Mouse (Mus musculus): ENCODE measurements around the gene Enpp7. TPM values are rescaled to one million over a fixed set of nuclear protein-coding genes. Genes with fewer than 3 reads are reported as not detected.

The Enpp7 gene
- total RNA-seq (2014; rRNA removed; ENCODE audit: low replicate concordance) = not detected in 2 replicates
- polyA plus RNA-seq (2015; fragmentation: Nextera tagmentation; extraction: Ambion mirVana) = not detected in 2 replicates

- no peak for DNase-seq (ENCODE audit: low spot score)
- Histone ChIP-seq H3K9ac (replicated peaks; ENCODE audit: low read depth, low read length) (no peak within 1 kb of the TSS), H3K27me3 (ENCODE audit: control insufficient read depth, insufficient read depth, low read length) (no peaks in the 10 kb centered on the region), H3K36me3 (replicated peaks; ENCODE audit: control insufficient read depth, insufficient read depth, low read length) (no peaks in the 10 kb centered on the region), H3K27ac (ENCODE audit: low read depth) (no peak within 1 kb of the TSS), H3K9me3 (replicated peaks; ENCODE audit: control insufficient read depth, low read length) (no peaks in the 10 kb centered on the region), H3K4me3 (ENCODE audit: low read depth, low read length) (no peak within 1 kb of the TSS), H3K4me1 (ENCODE audit: control insufficient read depth, insufficient read depth) (no peaks in the 10 kb centered on the region), H3K4me2 (ENCODE audit: low read depth, low read length) (no peak within 1 kb of the TSS)
- 84% methylated on average over 10 of the region's 10 CpGs for WGBS
- TF ChIP-seq CTCF (IDR thresholded peaks at IDR 0.05; ENCODE audit: low read depth) = no peak
- no peak for TF ChIP-seq EP300 (IDR thresholded peaks at IDR 0.05; ENCODE audit: low read depth)
- no peak for ATAC-seq (ENCODE audit: insufficient read depth, low read depth)
Observed at GRCm38 (mm10) chr11:118987999-118988398, at the start of gene Enpp7. Gene Enpp7, plus strand, starts transcription at chr11:118988188.

DNA sequence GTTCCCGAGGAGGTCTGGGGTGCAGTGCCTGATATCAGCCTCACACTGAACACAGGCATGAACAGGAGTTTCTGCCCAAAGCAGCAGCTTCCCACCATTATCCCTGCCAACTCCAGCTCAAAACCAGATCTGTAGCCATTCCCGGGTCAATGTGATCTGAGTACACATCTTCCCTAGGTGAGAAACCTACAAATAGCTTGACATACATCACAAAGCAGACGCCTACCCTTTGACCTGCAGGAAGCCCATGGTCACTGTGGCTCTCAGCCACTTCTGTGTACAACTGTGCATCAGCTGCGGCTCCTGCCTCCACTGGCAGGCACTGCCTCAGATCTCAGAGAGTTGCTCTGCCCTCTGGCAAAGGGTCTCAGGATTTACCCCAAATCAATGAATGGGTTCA is 48.3 kb upstream of the Enpp7 start:
- no peaks in the 10 kb centered on the region for H3K9me3 ChIP-seq (replicated peaks; ENCODE audit: control insufficient read depth, low read length)
- no peak overlapping the region for H3K4me3 ChIP-seq (ENCODE audit: low read depth, low read length)
- no peak for TF ChIP-seq EP300 (IDR thresholded peaks at IDR 0.05; ENCODE audit: low read depth)
- no peak for TF ChIP-seq CTCF (IDR thresholded peaks at IDR 0.05; ENCODE audit: low read depth)
- peaks cover 15% of the 10 kb centered on the region for H3K27me3 ChIP-seq (ENCODE audit: control insufficient read depth, insufficient read depth, low read length)
- no peak overlapping the region for H3K27ac ChIP-seq (ENCODE audit: low read depth)
- no peaks in the 10 kb centered on the region for H3K4me1 ChIP-seq (ENCODE audit: control insufficient read depth, insufficient read depth)
- DNase-seq (ENCODE audit: low spot score) (no peak), ATAC-seq (ENCODE audit: insufficient read depth, low read depth) (no peak)
- WGBS = 67% methylated on average over 4 of the region's 4 CpGs
- no peak overlapping the region for H3K4me2 ChIP-seq (ENCODE audit: low read depth, low read length)
- no peaks in the 10 kb centered on the region for H3K36me3 ChIP-seq (replicated peaks; ENCODE audit: control insufficient read depth, insufficient read depth, low read length)
- H3K9ac ChIP-seq (replicated peaks; ENCODE audit: low read depth, low read length) = no peak overlapping the region

DNA sequence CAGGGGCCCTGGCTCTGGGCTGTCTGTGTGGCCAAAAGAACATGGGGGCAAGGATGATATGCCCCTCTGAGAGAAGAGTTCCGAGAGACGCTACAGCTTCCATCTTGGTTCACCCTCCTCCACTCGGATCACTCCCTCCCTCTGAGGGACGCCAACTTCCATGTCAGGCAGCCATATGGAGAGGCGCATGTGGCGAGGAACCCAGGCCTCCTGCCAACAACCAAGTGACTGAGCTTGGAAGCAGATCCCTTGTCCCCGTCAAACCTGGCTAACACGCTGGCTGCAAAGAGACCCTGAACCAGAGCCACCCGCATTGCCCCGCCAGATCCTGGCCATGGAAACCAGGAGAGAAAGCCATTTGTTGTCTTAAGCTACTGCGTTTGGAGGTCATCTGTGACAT is 47.4 kb upstream of the Enpp7 start:
- WGBS = 59% methylated on average over 11 of the region's 11 CpGs
- no peaks in the 10 kb centered on the region for H3K9me3 ChIP-seq (replicated peaks; ENCODE audit: control insufficient read depth, low read length)
- DNase-seq (ENCODE audit: low spot score) (no peak), ATAC-seq (ENCODE audit: insufficient read depth, low read depth) (no peak)
- H3K27me3 ChIP-seq (ENCODE audit: control insufficient read depth, insufficient read depth, low read length) = peaks cover 16% of the 10 kb centered on the region
- no peak overlapping the region for H3K4me2 ChIP-seq (ENCODE audit: low read depth, low read length)
- no peak overlapping the region for H3K9ac ChIP-seq (replicated peaks; ENCODE audit: low read depth, low read length)
- H3K4me1 ChIP-seq (ENCODE audit: control insufficient read depth, insufficient read depth) = no peaks in the 10 kb centered on the region
- no peak for TF ChIP-seq CTCF (IDR thresholded peaks at IDR 0.05; ENCODE audit: low read depth)
- TF ChIP-seq EP300 (IDR thresholded peaks at IDR 0.05; ENCODE audit: low read depth) = no peak
- H3K36me3 ChIP-seq (replicated peaks; ENCODE audit: control insufficient read depth, insufficient read depth, low read length) = no peaks in the 10 kb centered on the region
- H3K27ac ChIP-seq (ENCODE audit: low read depth) = no peak overlapping the region
- no peak overlapping the region for H3K4me3 ChIP-seq (ENCODE audit: low read depth, low read length)

DNA sequence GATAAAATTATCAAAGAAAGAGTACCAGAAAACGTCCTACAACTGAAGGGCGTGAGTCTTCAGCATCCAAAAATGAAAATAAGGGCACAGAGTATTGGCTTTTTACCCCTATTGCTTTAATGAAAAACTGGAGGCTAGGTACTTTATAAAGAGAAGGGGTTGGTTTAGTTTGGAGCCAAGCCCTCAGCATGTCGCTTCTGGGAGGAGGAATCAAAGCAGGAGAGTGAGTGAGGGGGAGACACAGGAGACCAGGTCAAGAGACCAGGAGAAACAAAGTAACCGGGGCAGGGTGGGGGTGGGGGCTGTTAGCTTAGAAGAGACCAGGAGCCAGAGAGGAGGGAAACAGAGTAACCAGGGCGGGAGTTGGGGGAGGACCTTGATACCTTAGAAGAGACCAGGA is 46.7 kb upstream of the Enpp7 start:
- H3K9me3 ChIP-seq (replicated peaks; ENCODE audit: control insufficient read depth, low read length) = no peaks in the 10 kb centered on the region
- H3K36me3 ChIP-seq (replicated peaks; ENCODE audit: control insufficient read depth, insufficient read depth, low read length) = no peaks in the 10 kb centered on the region
- H3K4me3 ChIP-seq (ENCODE audit: low read depth, low read length) = no peak overlapping the region
- DNase-seq (ENCODE audit: low spot score) (no peak), ATAC-seq (ENCODE audit: insufficient read depth, low read depth) (no peak)
- H3K4me1 ChIP-seq (ENCODE audit: control insufficient read depth, insufficient read depth) = no peaks in the 10 kb centered on the region
- no peak for TF ChIP-seq CTCF (IDR thresholded peaks at IDR 0.05; ENCODE audit: low read depth)
- TF ChIP-seq EP300 (IDR thresholded peaks at IDR 0.05; ENCODE audit: low read depth) = no peak
- no peak overlapping the region for H3K27ac ChIP-seq (ENCODE audit: low read depth)
- 39% methylated on average over 5 of the region's 5 CpGs for WGBS
- peaks cover 16% of the 10 kb centered on the region for H3K27me3 ChIP-seq (ENCODE audit: control insufficient read depth, insufficient read depth, low read length)
- H3K4me2 ChIP-seq (ENCODE audit: low read depth, low read length) = no peak overlapping the region
- H3K9ac ChIP-seq (replicated peaks; ENCODE audit: low read depth, low read length) = no peak overlapping the region

DNA sequence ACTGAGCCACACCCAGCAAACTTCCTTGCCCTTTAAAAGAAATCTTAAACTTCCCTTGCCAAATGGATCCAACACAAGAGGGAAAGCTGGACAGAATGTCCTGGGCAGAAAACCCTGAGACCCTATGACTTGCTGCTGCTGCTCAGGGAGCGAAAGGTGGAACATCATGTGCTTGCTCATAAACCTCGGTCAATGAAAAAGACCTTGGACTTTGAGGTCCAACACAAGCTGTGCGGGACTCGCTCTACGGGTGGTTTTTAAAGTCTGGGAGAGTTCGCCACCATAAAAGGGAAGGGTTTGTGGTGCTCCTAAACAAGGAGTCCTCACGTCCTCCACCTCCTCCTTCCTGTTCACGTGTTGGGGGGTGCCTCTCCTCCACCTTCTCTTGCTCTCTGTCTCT is 42.1 kb upstream of the Enpp7 start:
- WGBS = 81% methylated on average over 8 of the region's 8 CpGs
- H3K27me3 ChIP-seq (ENCODE audit: control insufficient read depth, insufficient read depth, low read length) = peaks cover 27% of the 10 kb centered on the region
- H3K9ac ChIP-seq (replicated peaks; ENCODE audit: low read depth, low read length) = no peak overlapping the region
- H3K4me3 ChIP-seq (ENCODE audit: low read depth, low read length) = no peak overlapping the region
- DNase-seq (ENCODE audit: low spot score) = no peak
- no peaks in the 10 kb centered on the region for H3K36me3 ChIP-seq (replicated peaks; ENCODE audit: control insufficient read depth, insufficient read depth, low read length)
- TF ChIP-seq CTCF (IDR thresholded peaks at IDR 0.05; ENCODE audit: low read depth) (no peak), EP300 (IDR thresholded peaks at IDR 0.05; ENCODE audit: low read depth) (no peak)
- no peak for ATAC-seq (ENCODE audit: insufficient read depth, low read depth)
- no peak overlapping the region for H3K27ac ChIP-seq (ENCODE audit: low read depth)
- no peak overlapping the region for H3K4me2 ChIP-seq (ENCODE audit: low read depth, low read length)
- H3K4me1 ChIP-seq (ENCODE audit: control insufficient read depth, insufficient read depth) = no peaks in the 10 kb centered on the region
- H3K9me3 ChIP-seq (replicated peaks; ENCODE audit: control insufficient read depth, low read length) = no peaks in the 10 kb centered on the region

- Histone ChIP-seq H3K36me3 (replicated peaks; ENCODE audit: control insufficient read depth, insufficient read depth, low read length) (no peaks in the 10 kb centered on the region), H3K4me2 (ENCODE audit: low read depth, low read length) (no peak overlapping the region), H3K4me1 (ENCODE audit: control insufficient read depth, insufficient read depth) (peaks cover 14% of the 10 kb centered on the region; the same call in 1 of the 2 replicates), H3K4me3 (ENCODE audit: low read depth, low read length) (no peak overlapping the region), H3K27ac (ENCODE audit: low read depth) (no peak overlapping the region), H3K9ac (replicated peaks; ENCODE audit: low read depth, low read length) (no peak overlapping the region), H3K27me3 (ENCODE audit: control insufficient read depth, insufficient read depth, low read length) (peaks cover 17% of the 10 kb centered on the region; the same call in 1 of the 2 replicates), H3K9me3 (replicated peaks; ENCODE audit: control insufficient read depth, low read length) (no peaks in the 10 kb centered on the region)
- 59% methylated on average over 6 of the region's 6 CpGs for WGBS
- DNase-seq (ENCODE audit: low spot score) (no peak), ATAC-seq (ENCODE audit: insufficient read depth, low read depth) (no peak)
- TF ChIP-seq CTCF (IDR thresholded peaks at IDR 0.05; ENCODE audit: low read depth) (no peak), EP300 (IDR thresholded peaks at IDR 0.05; ENCODE audit: low read depth) (no peak)
Observed at GRCm38 (mm10) chr11:118955016-118955415, 33.0 kb upstream of the Enpp7 start.
